Mouse (Mus musculus): ENCODE measurements around the gene Ispd. TPM values are rescaled to one million over a fixed set of nuclear protein-coding genes. Genes with fewer than 3 reads are reported as not detected.

Gene Ispd
- polyA plus RNA-seq, 1 experiment from 2014 or later: 6.2 TPM

DNA sequence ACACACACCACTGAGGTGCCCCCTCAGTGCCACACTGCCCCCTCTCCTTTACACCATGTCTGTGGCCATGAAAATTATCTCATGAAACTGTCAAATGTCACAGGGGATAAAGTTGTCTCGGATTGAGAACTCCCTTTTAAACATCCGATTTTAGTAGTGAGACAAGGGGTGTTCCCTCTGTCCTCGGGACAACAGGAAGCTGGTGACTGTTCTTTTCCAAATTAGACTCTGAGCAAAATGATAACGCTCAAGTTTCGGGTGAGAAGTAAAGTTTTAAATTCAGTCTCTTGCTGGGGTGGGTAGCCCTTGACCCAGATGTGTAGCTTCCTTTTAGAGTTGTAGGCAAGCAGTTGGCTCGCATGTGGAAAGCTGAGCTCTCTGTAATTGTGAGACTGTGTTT is 96.3 kb downstream of the Ispd start:
- H3K4me3 ChIP-seq: no peak overlapping the region
- H3K4me1 ChIP-seq: no peaks in the 10 kb centered on the region
- H3K27ac ChIP-seq: no peak overlapping the region
- H3K27me3 ChIP-seq (ENCODE audit: poor library complexity, severe bottlenecking): no peaks in the 10 kb centered on the region
- no peaks in the 10 kb centered on the region for H3K9me3 ChIP-seq
- DNase-seq (ENCODE audit: extremely low spot score, low spot score): no peak
- 83% methylated on average over 6 of the region's 6 CpGs for WGBS
- H3K36me3 ChIP-seq (replicated peaks): no peaks in the 10 kb centered on the region

DNA sequence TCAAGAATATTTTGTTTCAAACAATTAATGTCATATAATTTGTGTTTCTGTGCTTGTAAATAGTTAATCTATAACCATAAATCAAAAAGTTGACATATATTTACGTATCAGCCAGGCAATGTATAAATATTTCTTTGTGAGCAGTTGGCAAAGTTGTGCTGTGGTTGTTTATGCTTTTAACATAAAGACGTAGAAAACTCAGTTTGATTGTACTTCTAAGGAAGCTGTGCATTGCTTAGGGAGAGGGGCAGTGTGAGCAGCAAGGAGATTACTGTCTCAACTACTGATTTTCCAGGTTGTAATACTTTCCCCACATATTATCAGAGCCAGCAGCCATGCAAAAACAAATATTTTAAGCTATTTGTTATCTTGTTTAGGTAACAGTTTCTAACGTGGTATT is 96.7 kb downstream of the Ispd start:
- Histone ChIP-seq H3K27ac (no peak overlapping the region), H3K27me3 (ENCODE audit: poor library complexity, severe bottlenecking) (no peaks in the 10 kb centered on the region), H3K4me3 (no peak overlapping the region), H3K4me1 (no peaks in the 10 kb centered on the region), H3K9me3 (no peaks in the 10 kb centered on the region), H3K36me3 (replicated peaks) (no peaks in the 10 kb centered on the region)
- no peak for DNase-seq (ENCODE audit: extremely low spot score, low spot score)
- 92% methylated on average over 3 of the region's 3 CpGs for WGBS

DNA sequence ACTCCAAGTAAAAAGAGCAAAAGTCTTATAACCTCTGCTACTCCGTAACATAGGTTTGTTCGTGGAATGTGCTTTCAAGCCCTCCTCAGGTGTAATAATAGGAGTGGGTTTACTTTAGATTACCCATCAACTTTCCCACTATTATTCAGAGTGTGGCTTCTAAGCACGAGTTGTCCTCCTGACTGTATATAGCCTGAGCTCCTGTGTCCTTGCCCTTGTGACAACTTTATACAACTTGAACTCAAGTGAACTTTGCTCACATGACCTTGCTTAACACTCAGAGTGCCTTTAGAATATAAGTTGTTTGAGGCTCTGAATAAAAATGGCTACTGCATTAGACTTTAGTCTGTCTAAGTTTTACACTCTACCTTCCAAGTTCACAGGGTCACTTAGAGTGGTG is 100.5 kb downstream of the Ispd start:
- H3K27ac ChIP-seq: no peak overlapping the region
- no peak overlapping the region for H3K4me3 ChIP-seq
- H3K36me3 ChIP-seq (replicated peaks): no peaks in the 10 kb centered on the region
- no peaks in the 10 kb centered on the region for H3K4me1 ChIP-seq
- no peaks in the 10 kb centered on the region for H3K27me3 ChIP-seq (ENCODE audit: poor library complexity, severe bottlenecking)
- H3K9me3 ChIP-seq: no peaks in the 10 kb centered on the region
- no peak for DNase-seq (ENCODE audit: extremely low spot score, low spot score)
- 93% methylated on average over 3 of the region's 3 CpGs for WGBS

DNA sequence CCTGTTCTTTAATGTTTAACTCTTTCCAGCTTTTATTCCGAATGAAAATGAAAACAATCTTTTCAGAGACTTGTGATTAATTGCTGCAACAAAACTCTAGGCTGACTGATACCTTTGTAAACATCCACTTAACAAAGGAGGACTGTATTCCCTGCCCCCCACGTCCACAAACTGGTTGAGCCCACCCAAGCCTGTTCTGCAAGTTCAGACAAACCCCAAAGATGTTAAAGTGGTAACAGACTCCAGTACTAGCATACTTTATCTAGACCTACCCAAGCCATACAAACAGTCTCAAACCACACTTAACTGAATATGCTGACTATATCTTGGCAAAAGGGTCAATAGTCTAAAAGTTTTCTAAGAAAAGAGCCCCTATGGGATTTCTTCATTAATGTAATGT is 102.1 kb downstream of the Ispd start:
- DNase-seq (ENCODE audit: extremely low spot score, low spot score): no peak
- Histone ChIP-seq H3K9me3 (no peaks in the 10 kb centered on the region), H3K27ac (no peak overlapping the region), H3K36me3 (replicated peaks) (no peaks in the 10 kb centered on the region), H3K4me3 (no peak overlapping the region), H3K4me1 (no peaks in the 10 kb centered on the region), H3K27me3 (ENCODE audit: poor library complexity, severe bottlenecking) (no peaks in the 10 kb centered on the region)
- WGBS: 52% methylated on average over 2 of the region's 2 CpGs

- no peak for DNase-seq (ENCODE audit: extremely low spot score, low spot score)
- Histone ChIP-seq H3K4me1 (no peaks in the 10 kb centered on the region), H3K27me3 (ENCODE audit: poor library complexity, severe bottlenecking) (no peaks in the 10 kb centered on the region), H3K27ac (no peak overlapping the region), H3K9me3 (no peaks in the 10 kb centered on the region), H3K4me3 (no peak overlapping the region), H3K36me3 (replicated peaks) (no peaks in the 10 kb centered on the region)
- WGBS: 92% methylated on average over 3 of the region's 3 CpGs
These were observed 116.3 kb downstream of the Ispd start for GRCm38 (mm10) chr12:36497565-36497964.

- H3K9me3 ChIP-seq: no peaks in the 10 kb centered on the region
- no peak overlapping the region for H3K4me3 ChIP-seq
- no peak overlapping the region for H3K27ac ChIP-seq
- H3K27me3 ChIP-seq (ENCODE audit: poor library complexity, severe bottlenecking): no peaks in the 10 kb centered on the region
- no peaks in the 10 kb centered on the region for H3K4me1 ChIP-seq
- no peaks in the 10 kb centered on the region for H3K36me3 ChIP-seq (replicated peaks)
- 90% methylated on average over 7 of the region's 7 CpGs for WGBS
- DNase-seq (ENCODE audit: extremely low spot score, low spot score): no peak
These were observed 126.1 kb downstream of the Ispd start for GRCm38 (mm10) chr12:36507111-36507903.

DNA sequence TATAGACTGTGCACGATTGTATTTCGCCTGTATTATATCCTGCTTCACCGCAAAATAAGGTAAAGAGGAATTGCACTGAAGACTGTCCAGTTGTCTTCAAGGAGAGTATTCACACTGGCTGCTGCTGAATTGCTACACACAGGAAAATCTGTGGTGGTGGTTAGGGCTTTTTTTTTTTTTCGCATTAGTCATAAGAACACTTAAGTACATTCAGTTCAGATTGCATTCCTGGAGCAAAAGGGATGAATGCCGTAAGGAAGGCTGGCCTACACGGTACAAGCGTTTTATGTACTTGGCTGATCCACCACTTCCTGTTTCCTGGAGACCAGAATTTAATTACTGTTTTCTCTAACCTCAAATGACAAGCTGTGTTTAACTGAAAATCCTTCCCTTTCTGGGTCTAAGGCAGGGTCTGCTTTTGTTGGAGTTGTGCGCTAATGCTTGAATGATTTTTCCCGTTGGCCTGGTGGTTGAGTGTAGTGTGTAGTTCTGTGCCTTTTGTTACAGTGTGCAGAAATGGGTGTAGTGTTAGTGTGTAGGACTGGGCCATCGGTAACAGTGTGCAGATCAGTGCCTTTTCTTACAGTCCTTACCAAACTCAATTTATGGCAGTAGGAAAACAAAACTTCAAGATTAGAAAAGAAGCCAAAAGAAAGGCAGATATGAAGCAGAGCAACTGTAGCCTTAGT is 128.8 kb downstream of the Ispd start:
- no peak for DNase-seq (ENCODE audit: extremely low spot score, low spot score)
- Histone ChIP-seq H3K9me3 (no peaks in the 10 kb centered on the region), H3K4me3 (no peak overlapping the region), H3K36me3 (replicated peaks) (no peaks in the 10 kb centered on the region), H3K27me3 (ENCODE audit: poor library complexity, severe bottlenecking) (no peaks in the 10 kb centered on the region), H3K4me1 (no peaks in the 10 kb centered on the region), H3K27ac (no peak overlapping the region)
- 88% methylated on average over 10 of the region's 10 CpGs for WGBS

DNA sequence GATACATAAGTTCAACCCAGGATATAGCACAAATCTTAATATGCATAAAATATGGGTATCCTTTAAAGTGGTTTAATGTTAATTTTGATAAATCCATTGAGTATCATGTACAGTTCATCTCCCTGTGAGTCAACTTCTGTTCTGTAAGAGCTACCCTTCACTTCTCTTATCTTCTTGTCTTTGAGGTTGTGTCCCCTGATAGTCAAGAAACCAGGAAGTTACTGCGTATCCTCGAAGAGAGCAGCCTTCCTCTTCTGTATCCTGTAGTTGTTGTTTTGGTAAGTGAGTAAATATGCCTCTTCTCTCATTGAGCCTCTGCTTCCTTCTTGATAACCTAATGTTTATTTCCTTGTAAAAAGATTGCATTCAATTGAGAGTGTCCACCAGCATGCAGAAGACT is 140.5 kb downstream of the Ispd start:
- H3K4me1 ChIP-seq: no peaks in the 10 kb centered on the region
- no peak overlapping the region for H3K27ac ChIP-seq
- H3K4me3 ChIP-seq: no peak overlapping the region
- H3K27me3 ChIP-seq (ENCODE audit: poor library complexity, severe bottlenecking): no peaks in the 10 kb centered on the region
- WGBS: 84% methylated on average over 2 of the region's 2 CpGs
- H3K36me3 ChIP-seq (replicated peaks): no peaks in the 10 kb centered on the region
- no peaks in the 10 kb centered on the region for H3K9me3 ChIP-seq
- no peak for DNase-seq (ENCODE audit: extremely low spot score, low spot score)

DNA sequence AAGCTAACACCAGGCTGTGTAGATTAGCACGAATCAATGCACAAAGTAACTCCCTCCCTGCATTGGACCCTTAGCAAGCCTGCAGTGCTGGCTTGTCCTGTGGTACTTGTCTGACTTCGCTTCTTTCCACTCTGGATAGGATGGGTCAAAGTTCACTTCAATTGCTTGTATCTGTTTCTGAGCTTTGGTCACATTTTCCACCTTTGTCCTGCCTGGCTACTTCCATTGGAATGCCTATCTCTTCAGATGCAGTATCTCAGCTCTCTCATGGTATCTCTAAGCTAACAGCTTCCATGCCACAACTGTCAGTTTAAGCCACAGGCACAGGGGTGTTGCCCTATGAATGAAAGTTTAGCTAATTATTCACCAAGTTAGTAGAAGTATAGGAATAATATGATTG is 142.3 kb downstream of the Ispd start:
- no peak overlapping the region for H3K27ac ChIP-seq
- H3K4me1 ChIP-seq: no peaks in the 10 kb centered on the region
- H3K36me3 ChIP-seq (replicated peaks): no peaks in the 10 kb centered on the region
- peaks cover 7% of the 10 kb centered on the region; the same call in 1 of the 2 replicates for H3K27me3 ChIP-seq (ENCODE audit: poor library complexity, severe bottlenecking)
- no peak for DNase-seq (ENCODE audit: extremely low spot score, low spot score)
- no peak overlapping the region for H3K4me3 ChIP-seq
- WGBS: 76% methylated on average over 2 of the region's 2 CpGs
- no peaks in the 10 kb centered on the region for H3K9me3 ChIP-seq

DNA sequence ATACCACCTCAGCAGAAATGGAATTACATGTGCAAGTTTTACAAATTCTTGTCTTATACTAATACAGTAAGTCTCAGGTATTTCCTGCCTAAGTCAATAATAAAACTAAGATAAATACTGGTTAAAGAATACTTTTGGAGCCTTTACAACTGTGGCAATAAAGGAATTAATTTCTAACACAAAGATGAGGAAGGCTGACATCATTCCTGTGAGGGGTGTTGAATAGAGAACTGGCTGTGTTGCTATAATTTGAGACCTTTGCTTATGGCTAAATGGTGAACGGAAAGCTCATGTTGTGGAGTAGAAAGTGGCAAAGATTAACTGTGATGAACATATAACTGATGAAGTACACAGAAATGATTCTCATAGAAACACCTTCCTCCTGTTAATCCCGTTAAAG is 149.7 kb downstream of the Ispd start:
- Histone ChIP-seq H3K27me3 (ENCODE audit: poor library complexity, severe bottlenecking) (peaks cover 53% of the 10 kb centered on the region), H3K9me3 (no peaks in the 10 kb centered on the region), H3K27ac (no peak overlapping the region), H3K4me3 (no peak overlapping the region), H3K36me3 (replicated peaks) (no peaks in the 10 kb centered on the region), H3K4me1 (peaks cover 15% of the 10 kb centered on the region)
- 35% methylated on average over 2 of the region's 2 CpGs for WGBS
- no peak for DNase-seq (ENCODE audit: extremely low spot score, low spot score)

GRCm38 (mm10) chr12:36531421-36532072 is 150.3 kb downstream of the Ispd start:
- no peak for DNase-seq (ENCODE audit: extremely low spot score, low spot score)
- 55% methylated on average over 4 of the region's 4 CpGs for WGBS
- peaks cover 53% of the 10 kb centered on the region for H3K27me3 ChIP-seq (ENCODE audit: poor library complexity, severe bottlenecking)
- no peaks in the 10 kb centered on the region for H3K36me3 ChIP-seq (replicated peaks)
- no peak overlapping the region for H3K4me3 ChIP-seq
- H3K27ac ChIP-seq: no peak overlapping the region
- H3K9me3 ChIP-seq: no peaks in the 10 kb centered on the region
- peaks cover 15% of the 10 kb centered on the region for H3K4me1 ChIP-seq

GRCm38 (mm10) chr12:36532525-36532924 is 151.3 kb downstream of the Ispd start:
- no peak overlapping the region for H3K4me3 ChIP-seq
- H3K4me1 ChIP-seq: peaks cover 15% of the 10 kb centered on the region
- H3K27me3 ChIP-seq (ENCODE audit: poor library complexity, severe bottlenecking): peaks cover 53% of the 10 kb centered on the region
- no peaks in the 10 kb centered on the region for H3K9me3 ChIP-seq
- H3K36me3 ChIP-seq (replicated peaks): no peaks in the 10 kb centered on the region
- 87% methylated on average over 3 of the region's 3 CpGs for WGBS
- no peak overlapping the region for H3K27ac ChIP-seq
- no peak for DNase-seq (ENCODE audit: extremely low spot score, low spot score)

Measured in forebrain, embryonic 10.5 days (tissue).